Mouse (Mus musculus) embryonic fibroblast, embryonic 13.5 days (primary cell): Measurements from ENCODE around the gene Rhd.

Source experiments
- CTCF ChIP-seq: IDR thresholded peaks from 2 replicates; pipeline ENCODE4 v1.5.1; 2011; ENCODE audit warnings: mild to moderate bottlenecking, control low read depth, low read length, moderate library complexity, borderline replicate concordance; ENCODE audit not compliant: insufficient read depth
- POLR2A ChIP-seq: IDR thresholded peaks from 2 replicates; pipeline ENCODE4 v1.6.1; 2011; ENCODE audit warnings: low read depth, mild to moderate bottlenecking, control low read depth, low read length, moderate library complexity

DNA sequence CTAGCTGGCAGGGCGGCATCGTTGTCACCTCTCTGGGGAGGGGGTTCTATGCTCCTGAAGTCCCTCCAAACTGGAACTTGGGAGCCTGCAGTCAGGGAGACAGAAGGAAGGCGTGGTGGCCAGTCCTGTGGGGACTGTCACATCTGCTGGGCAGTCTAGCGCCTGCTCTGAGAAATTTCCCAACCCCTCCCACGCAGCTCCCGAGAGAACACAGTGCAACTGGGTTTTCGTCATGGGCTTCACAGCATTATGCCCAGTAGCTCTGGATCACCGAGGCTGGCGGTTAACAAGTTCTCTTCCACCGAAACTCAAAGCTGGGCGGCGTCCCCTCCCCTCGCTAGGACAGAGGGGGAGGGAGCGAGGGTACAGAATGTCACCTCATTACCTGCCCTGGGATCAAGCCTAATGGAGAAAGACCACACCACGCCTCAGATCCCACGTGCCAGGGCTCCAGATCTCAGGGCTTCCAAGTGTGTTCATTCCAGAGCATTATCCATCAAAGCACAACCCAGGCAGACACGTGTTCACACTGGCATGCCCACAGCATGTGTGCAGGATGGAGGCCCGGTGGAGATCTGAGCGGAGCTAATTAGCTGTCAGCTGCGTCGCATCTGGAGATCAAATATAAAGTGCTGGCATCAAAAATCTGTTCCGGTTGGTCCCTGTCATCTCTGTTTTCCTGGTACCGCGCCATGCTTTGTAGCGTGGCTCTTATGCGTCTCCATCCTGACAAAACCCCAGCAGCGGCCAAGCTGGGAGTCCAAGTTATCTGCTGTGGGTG, 79.6 kb downstream of the Rhd start:
- TF ChIP-seq CTCF (no peak), POLR2A (no peak)
